Mouse (Mus musculus): Measurements from ENCODE around the gene Eea1. TPM values are rescaled to one million over a fixed set of nuclear protein-coding genes. Genes with fewer than 3 reads are reported as not detected.
A peak's percentile ranks its signal among the peaks of the same experiment; 100 is the strongest.

Eea1 gene
- polyA plus RNA-seq, 1 experiment from 2014 or later = 23.8 TPM

DNA sequence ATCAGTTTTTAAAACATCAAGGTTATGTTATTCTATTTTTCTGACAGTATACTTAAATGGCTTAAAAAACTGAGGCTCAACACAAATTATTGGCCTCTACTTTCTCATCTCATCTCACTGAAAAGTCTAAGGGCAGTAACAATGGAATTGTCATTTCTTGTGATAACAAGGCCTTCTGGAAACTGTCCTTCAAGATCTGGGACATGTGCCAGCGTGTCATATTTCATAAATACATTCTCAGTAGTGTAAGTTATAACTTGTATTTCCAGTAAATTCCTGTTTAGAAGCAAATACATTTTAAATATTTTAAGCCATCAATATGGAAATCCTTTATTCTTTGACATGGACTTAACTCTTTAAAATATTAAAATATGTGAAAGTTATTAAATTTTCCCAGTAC, 50.7 kb downstream of the Eea1 start:
- Histone ChIP-seq H3K27ac (ENCODE audit: poor library complexity, severe bottlenecking) (no peak overlapping the region), H3K27me3 (replicated peaks) (no peaks in the 10 kb centered on the region), H3K4me2 (no peak overlapping the region), H3K4me3 (no peak overlapping the region), H3K36me3 (peaks cover 2% of the 10 kb centered on the region; the same call in 1 of the 2 replicates), H3K9ac (no peak overlapping the region), H3K9me3 (replicated peaks) (no peaks in the 10 kb centered on the region), H3K4me1 (replicated peaks) (no peaks in the 10 kb centered on the region)
- no peak for ATAC-seq (ENCODE audit: insufficient number of reproducible peaks, low FRiP score)
- WGBS = 74% methylated on average over 1 of the region's 1 CpGs

DNA sequence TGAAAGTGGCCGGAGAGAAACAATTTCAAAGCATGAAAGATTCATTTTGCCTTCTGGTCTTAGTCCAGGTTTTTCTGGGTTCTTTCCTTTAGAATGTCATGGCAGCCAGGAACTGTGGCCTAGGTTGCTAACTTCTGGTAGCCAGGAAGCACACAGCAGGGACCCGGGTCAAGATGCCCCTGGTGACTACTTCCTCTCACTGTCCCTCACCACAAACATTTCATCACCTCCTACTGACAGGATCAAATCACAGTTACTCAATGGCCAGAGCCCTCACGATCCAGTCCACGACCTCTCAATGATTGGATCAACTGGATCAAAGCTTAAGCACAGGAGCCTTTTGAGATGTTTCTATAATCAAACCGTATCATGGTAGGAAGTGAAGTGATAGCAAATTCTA, 60.5 kb downstream of the Eea1 start:
- Histone ChIP-seq H3K27ac (ENCODE audit: poor library complexity, severe bottlenecking) (no peak overlapping the region), H3K9ac (no peak overlapping the region), H3K36me3 (peaks cover 8% of the 10 kb centered on the region), H3K27me3 (replicated peaks) (no peaks in the 10 kb centered on the region), H3K4me1 (replicated peaks) (no peaks in the 10 kb centered on the region), H3K9me3 (replicated peaks) (no peaks in the 10 kb centered on the region), H3K4me3 (no peak overlapping the region), H3K4me2 (no peak overlapping the region)
- whole genome bisulfite sequencing = 63% methylated on average over 5 of the region's 5 CpGs
- ATAC-seq (ENCODE audit: insufficient number of reproducible peaks, low FRiP score) = no peak

- Histone ChIP-seq H3K4me3 (no peak overlapping the region), H3K4me2 (no peak overlapping the region), H3K9me3 (replicated peaks) (no peaks in the 10 kb centered on the region), H3K27ac (ENCODE audit: poor library complexity, severe bottlenecking) (no peak overlapping the region), H3K27me3 (replicated peaks) (no peaks in the 10 kb centered on the region), H3K36me3 (peaks cover 48% of the 10 kb centered on the region), H3K9ac (no peak overlapping the region), H3K4me1 (replicated peaks) (no peaks in the 10 kb centered on the region)
- no peak for ATAC-seq (ENCODE audit: insufficient number of reproducible peaks, low FRiP score)
These were observed 75.3 kb downstream of the Eea1 start for GRCm38 (mm10) chr10:96015738-96016137.

- Histone ChIP-seq H3K4me1 (replicated peaks) (no peaks in the 10 kb centered on the region), H3K4me3 (no peak overlapping the region), H3K4me2 (no peak overlapping the region), H3K9me3 (replicated peaks) (no peaks in the 10 kb centered on the region), H3K27me3 (replicated peaks) (no peaks in the 10 kb centered on the region), H3K36me3 (peaks cover 38% of the 10 kb centered on the region), H3K27ac (ENCODE audit: poor library complexity, severe bottlenecking) (no peak overlapping the region), H3K9ac (no peak overlapping the region)
- 87% methylated on average over 2 of the region's 2 CpGs for WGBS
- ATAC-seq (ENCODE audit: insufficient number of reproducible peaks, low FRiP score) = no peak
These were observed 77.0 kb downstream of the Eea1 start for GRCm38 (mm10) chr10:96017418-96017817.

DNA sequence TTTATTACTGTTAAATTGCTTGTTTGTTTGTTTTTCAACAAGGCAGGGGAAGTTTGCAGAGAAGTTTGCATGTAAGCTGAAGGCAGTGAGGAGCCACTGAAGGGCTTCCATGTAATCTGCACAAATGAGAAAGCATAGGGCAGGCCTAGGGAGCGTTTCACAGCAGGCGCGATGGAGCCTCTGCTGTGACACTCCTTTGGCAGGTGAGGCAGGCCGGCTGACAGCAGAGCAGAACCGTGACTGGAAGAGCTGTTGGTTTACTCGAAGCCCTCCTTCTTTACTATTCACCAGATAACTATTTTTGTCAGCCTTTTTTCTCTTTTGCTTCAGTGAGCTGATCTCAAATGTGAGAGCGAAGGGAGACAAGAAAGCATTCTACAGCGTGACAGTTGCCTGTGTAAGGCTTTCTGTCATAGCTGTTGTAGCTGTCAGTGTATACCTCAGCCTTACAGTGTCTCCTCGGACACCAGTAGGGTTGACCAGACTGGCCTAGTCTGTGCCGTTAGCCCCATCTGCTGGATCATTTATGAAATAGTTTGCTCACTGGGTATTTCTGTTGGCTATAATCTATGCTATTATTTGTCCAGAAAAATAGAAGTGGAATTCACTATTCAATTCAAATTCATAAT, 93.0 kb downstream of the Eea1 start:
- no peaks in the 10 kb centered on the region for H3K4me1 ChIP-seq (replicated peaks)
- H3K9ac ChIP-seq = no peak overlapping the region
- WGBS = 48% methylated on average over 10 of the region's 10 CpGs
- H3K9me3 ChIP-seq (replicated peaks) = no peaks in the 10 kb centered on the region
- H3K4me2 ChIP-seq = no peak overlapping the region
- no peaks in the 10 kb centered on the region for H3K27me3 ChIP-seq (replicated peaks)
- H3K27ac ChIP-seq (ENCODE audit: poor library complexity, severe bottlenecking) = no peak overlapping the region
- ATAC-seq (ENCODE audit: insufficient number of reproducible peaks, low FRiP score) = no peak; the same call in 1 of the 2 replicates
- peaks cover 8% of the 10 kb centered on the region for H3K36me3 ChIP-seq
- H3K4me3 ChIP-seq = no peak overlapping the region

DNA sequence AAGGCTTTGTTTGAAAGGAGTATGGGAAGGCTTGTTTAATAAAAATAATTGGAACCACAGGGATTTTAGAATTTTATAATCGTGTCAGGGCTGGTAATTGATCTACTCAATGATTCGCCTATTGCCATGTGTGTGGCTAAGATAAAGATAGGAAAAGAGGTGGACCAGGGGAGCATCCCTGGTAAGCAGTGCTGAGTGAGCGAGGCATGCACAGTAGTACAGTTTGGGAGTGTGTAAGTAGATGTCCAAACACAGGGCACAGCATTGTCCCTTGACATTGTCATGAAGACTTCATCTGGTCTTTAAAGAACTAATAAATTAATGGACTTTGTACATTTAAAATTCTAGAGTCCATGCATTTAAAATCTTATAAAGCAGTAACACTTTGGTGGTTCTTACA, 93.7 kb downstream of the Eea1 start:
- no peak overlapping the region for H3K9ac ChIP-seq
- no peak overlapping the region for H3K4me3 ChIP-seq
- H3K9me3 ChIP-seq (replicated peaks) = no peaks in the 10 kb centered on the region
- peaks cover 14% of the 10 kb centered on the region for H3K36me3 ChIP-seq
- no peak overlapping the region for H3K4me2 ChIP-seq
- H3K27me3 ChIP-seq (replicated peaks) = no peaks in the 10 kb centered on the region
- ATAC-seq (ENCODE audit: insufficient number of reproducible peaks, low FRiP score) = no peak
- 67% methylated on average over 3 of the region's 3 CpGs for WGBS
- H3K4me1 ChIP-seq (replicated peaks) = no peaks in the 10 kb centered on the region
- no peak overlapping the region for H3K27ac ChIP-seq (ENCODE audit: poor library complexity, severe bottlenecking)

DNA sequence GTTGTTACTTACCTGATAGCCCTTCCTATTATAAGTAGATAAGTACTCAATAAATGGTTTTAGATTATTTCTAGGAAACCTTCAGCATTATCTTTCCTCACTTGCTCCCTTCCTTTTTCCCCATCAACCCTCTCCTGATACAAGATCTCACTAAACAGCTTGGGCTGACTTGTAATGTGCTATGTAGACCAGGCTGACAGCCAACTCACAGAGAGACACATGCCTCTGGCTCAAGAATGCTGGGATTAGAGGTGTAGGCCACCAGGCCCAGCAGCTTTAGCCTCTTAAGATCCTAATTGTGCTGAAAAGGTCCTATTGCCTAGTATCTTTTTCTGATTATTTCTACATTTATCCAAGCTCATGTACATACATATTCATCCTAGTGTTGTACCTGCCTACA, 95.5 kb downstream of the Eea1 start:
- no peak overlapping the region for H3K4me2 ChIP-seq
- no peaks in the 10 kb centered on the region for H3K9me3 ChIP-seq (replicated peaks)
- H3K9ac ChIP-seq = no peak overlapping the region
- H3K27me3 ChIP-seq (replicated peaks) = no peaks in the 10 kb centered on the region
- no peak for ATAC-seq (ENCODE audit: insufficient number of reproducible peaks, low FRiP score)
- no peaks in the 10 kb centered on the region for H3K4me1 ChIP-seq (replicated peaks)
- H3K36me3 ChIP-seq = peaks cover 24% of the 10 kb centered on the region
- no peak overlapping the region for H3K27ac ChIP-seq (ENCODE audit: poor library complexity, severe bottlenecking)
- H3K4me3 ChIP-seq = no peak overlapping the region

DNA sequence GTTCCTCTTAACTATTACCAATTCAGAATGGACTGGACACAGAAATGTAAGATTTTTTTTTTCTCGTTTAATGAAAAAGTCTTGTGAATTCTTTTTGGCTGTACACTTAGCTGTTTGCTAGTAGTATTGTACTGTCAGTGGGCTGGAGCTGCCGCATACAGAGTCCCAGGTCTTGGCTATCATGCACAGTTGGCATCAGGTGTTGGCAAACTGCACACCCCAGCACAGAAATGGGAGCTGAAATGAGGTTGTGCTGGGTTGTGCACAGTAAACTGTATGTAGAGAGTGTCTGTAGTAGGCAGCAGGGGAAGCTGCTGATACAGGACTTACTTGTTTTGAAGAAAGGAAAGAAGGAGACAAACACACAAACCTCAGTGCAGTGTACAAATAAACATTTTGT, 103.8 kb downstream of the Eea1 start:
- H3K27me3 ChIP-seq (replicated peaks) = no peaks in the 10 kb centered on the region
- no peak for ATAC-seq (ENCODE audit: insufficient number of reproducible peaks, low FRiP score)
- H3K36me3 ChIP-seq = peaks cover 28% of the 10 kb centered on the region
- H3K4me2 ChIP-seq = no peak overlapping the region
- H3K4me1 ChIP-seq (replicated peaks) = peaks cover 18% of the 10 kb centered on the region
- H3K9ac ChIP-seq = no peak overlapping the region
- H3K9me3 ChIP-seq (replicated peaks) = no peaks in the 10 kb centered on the region
- no peak overlapping the region for H3K4me3 ChIP-seq
- WGBS = 85% methylated on average over 2 of the region's 2 CpGs
- H3K27ac ChIP-seq (ENCODE audit: poor library complexity, severe bottlenecking) = no peak overlapping the region

DNA sequence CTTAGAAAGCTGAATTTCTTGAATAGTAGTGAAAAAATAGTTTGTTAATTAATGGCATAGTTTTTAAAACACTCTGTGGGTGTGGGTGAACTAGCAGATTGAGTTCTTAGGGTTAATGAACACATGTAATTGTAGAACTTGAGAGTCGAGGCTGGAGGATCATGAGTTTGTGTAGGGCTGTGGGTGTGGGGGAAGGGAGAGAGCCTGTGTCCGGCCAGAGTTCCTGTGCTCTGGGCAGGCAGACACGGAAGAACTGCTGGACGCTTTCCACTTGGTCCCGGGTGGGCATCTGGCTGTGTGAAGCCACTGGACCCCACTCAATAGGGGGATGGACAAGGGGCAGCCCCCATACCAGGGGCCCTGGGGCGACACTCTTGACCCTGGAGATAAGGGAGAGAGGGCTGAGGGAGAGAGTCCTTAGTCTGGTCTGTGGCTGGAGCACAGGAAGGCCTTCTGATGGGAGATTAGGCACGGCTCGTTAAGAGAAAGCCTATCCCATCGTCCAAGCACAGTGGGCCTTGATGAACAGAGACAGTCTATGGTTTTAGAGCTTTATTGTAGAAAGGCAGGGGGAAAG, 107.6 kb downstream of the Eea1 start:
- peak; percentile 67 for ATAC-seq (ENCODE audit: insufficient number of reproducible peaks, low FRiP score)
- WGBS = 9% methylated on average over 9 of the region's 9 CpGs
- Histone ChIP-seq H3K27me3 (replicated peaks) (no peaks in the 10 kb centered on the region), H3K27ac (ENCODE audit: poor library complexity, severe bottlenecking) (peak overlapping the region; percentile 83), H3K4me1 (replicated peaks) (peaks cover 27% of the 10 kb centered on the region), H3K4me3 (no peak overlapping the region), H3K4me2 (peak overlapping the region; percentile 46), H3K9me3 (replicated peaks) (no peaks in the 10 kb centered on the region), H3K9ac (no peak overlapping the region), H3K36me3 (peaks cover 7% of the 10 kb centered on the region)

GRCm38 (mm10) chr10:96048550-96048949, 108.1 kb downstream of the Eea1 start:
- Histone ChIP-seq H3K4me3 (no peak overlapping the region), H3K27me3 (replicated peaks) (no peaks in the 10 kb centered on the region), H3K4me2 (peak overlapping the region; percentile 46), H3K27ac (ENCODE audit: poor library complexity, severe bottlenecking) (peak overlapping the region; percentile 83), H3K9ac (no peak overlapping the region), H3K4me1 (replicated peaks) (peaks cover 27% of the 10 kb centered on the region), H3K36me3 (peaks cover 5% of the 10 kb centered on the region; the same call in 1 of the 2 replicates), H3K9me3 (replicated peaks) (no peaks in the 10 kb centered on the region)
- peak; percentile 80 for ATAC-seq (ENCODE audit: insufficient number of reproducible peaks, low FRiP score)
- 52% methylated on average over 3 of the region's 3 CpGs for WGBS

DNA sequence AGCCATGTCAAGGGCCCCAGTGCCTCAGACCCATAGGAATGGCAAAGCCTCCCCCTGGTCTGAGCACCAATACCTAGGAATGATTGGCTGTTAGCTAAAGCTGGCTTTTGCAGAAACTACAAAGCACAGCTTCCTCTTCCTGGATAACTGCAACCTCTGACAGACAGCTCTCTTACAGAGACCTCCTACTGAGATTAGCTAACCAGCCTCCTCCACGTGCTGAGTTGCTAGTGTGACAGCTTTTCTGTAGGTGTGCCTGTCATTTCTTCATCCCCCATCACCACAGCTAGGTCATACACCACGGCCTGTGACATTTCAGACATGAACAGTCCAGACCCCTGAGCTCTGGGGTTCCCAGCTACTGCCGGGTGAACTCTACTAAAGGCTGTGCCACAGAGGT, 126.9 kb downstream of the Eea1 start:
- Histone ChIP-seq H3K27ac (ENCODE audit: poor library complexity, severe bottlenecking) (no peak overlapping the region), H3K4me2 (no peak overlapping the region)
- WGBS = 31% methylated on average over 3 of the region's 3 CpGs

GRCm38 (mm10) chr10:96074386-96074785, 133.9 kb downstream of the Eea1 start:
- Histone ChIP-seq H3K27ac (ENCODE audit: poor library complexity, severe bottlenecking) (no peak overlapping the region), H3K36me3 (no peaks in the 10 kb centered on the region), H3K4me3 (no peak overlapping the region), H3K9me3 (replicated peaks) (no peaks in the 10 kb centered on the region), H3K9ac (no peak overlapping the region), H3K4me1 (replicated peaks) (0 out of 2 replicates have a peak, but pooled peaks cover 4% of the 10 kb centered on the region), H3K27me3 (replicated peaks) (no peaks in the 10 kb centered on the region), H3K4me2 (no peak overlapping the region)
- WGBS = 72% methylated on average over 7 of the region's 7 CpGs
- no peak for ATAC-seq (ENCODE audit: insufficient number of reproducible peaks, low FRiP score)

More for the DNA sequence above, 126.9 kb downstream of the Eea1 start:
- no peak overlapping the region for H3K9ac ChIP-seq
- no peak overlapping the region for H3K4me3 ChIP-seq
- ATAC-seq (ENCODE audit: insufficient number of reproducible peaks, low FRiP score) = no peak
- no peaks in the 10 kb centered on the region for H3K4me1 ChIP-seq (replicated peaks)
- no peaks in the 10 kb centered on the region for H3K36me3 ChIP-seq
- no peaks in the 10 kb centered on the region for H3K9me3 ChIP-seq (replicated peaks)
- no peaks in the 10 kb centered on the region for H3K27me3 ChIP-seq (replicated peaks)

Measured in heart, embryonic 12.5 days (tissue).